Mouse (Mus musculus) kidney, postnatal 4 days (tissue): ENCODE data around the gene Tmem51.

Experiments used
- DNase-seq, 2 experiments: peaks; one replicate each; pipeline ENCODE4 v3.0.0; 2021; ENCODE audit warnings: mixed read lengths in 2 of 2

Tmem51 gene

DNA sequence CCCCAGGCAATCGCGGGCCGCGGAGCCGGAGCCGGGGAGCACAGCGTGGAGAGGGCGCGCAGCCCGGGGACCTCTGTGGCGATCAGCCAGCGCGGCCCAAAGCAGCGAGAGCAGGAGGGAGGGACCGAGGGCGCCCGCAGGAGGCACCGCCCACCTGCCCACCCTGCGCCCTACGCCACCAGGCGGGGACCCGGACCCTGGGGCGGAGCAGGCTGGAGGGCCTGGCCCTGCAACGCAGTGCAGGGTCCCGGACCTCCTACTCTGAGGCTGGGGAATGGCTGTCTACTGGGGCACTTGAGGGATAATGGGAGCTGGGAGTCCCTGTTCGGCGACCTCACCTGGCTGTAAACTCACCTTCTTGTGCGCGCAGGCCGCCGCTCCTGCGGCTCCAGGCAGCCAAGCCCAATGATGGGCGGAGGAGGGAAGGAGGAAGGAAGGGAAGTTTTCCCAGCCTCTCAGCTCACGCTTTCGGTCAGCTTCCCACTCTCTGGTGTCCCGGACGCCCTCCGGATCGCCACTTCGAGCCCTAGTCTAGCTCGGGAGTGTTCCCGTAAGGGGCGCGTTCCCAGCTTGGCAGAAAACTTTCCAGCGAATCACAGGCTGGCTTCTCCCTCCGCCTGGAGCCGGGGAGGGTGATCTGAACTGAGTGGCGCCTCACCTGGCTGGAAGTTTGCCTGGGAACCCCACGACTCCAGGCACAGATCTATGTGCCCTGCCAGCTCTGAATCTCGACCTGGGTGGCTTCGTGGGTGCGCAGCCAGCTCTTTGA, at the start of gene Tmem51:
Tmem51 (minus strand) TSS at position 174 of the 769 bp plus-strand sequence.
- DNase-seq: peak; percentile 78 to 89

DNA sequence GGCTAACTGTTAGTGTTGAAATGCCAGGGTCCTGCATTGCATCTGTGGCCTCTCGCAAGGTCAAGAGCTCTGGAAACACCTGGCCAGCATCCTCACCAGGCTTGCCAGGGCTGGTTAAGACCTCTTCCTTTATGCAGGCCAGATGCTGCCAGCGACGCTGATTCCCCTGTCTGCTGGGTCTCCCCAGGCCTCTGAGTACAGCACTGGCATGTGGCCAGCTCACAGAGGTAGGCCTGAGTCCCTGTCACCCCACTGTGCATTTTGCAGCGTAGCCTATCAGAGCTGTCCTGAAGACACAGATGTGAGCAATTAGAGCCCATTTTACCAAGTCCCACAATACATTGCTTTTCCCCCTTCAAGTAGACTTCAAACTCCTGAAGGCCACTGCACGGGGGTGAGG, 46.1 kb upstream of the Tmem51 start:
- DNase-seq: no peak

GRCm38 (mm10) chr4:142127275-142127788, 43.2 kb upstream of the Tmem51 start:
- no peak for DNase-seq

- DNase-seq: no peak
Observed at GRCm38 (mm10) chr4:142126641-142127274, 42.7 kb upstream of the Tmem51 start.

GRCm38 (mm10) chr4:142121164-142121563, 37.1 kb upstream of the Tmem51 start:
- no peak for DNase-seq

GRCm38 (mm10) chr4:142118522-142118921, 34.4 kb upstream of the Tmem51 start:
- no peak for DNase-seq

DNA sequence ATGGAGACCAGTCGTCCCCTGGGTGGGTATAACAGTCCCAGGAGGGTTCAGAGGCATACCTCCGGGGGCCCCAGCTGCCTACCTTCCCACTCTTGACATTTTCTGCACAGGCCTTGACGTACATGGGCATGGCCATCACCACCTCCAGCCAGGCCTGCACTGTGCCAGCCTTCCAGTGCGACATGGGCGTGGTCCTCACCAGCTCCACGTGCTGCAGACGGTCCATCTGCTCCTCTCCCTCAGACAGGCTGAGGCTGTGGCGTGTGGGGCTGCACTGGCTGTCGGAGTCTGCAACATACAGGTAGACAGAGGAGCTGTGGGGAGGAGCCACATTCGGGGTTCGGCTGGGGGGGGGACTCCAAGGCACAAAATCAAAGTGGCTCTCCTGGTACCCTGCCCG, 33.9 kb upstream of the Tmem51 start:
- no peak for DNase-seq

GRCm38 (mm10) chr4:142113306-142113705, 29.2 kb upstream of the Tmem51 start:
- peak; percentile 58 to 67 for DNase-seq

- DNase-seq: peak in 1 of 2 experiments; percentile 31
Observed at GRCm38 (mm10) chr4:142103081-142103671, 19.1 kb upstream of the Tmem51 start.

- peak; percentile 93 for DNase-seq
Observed at GRCm38 (mm10) chr4:142098303-142098702, 14.2 kb upstream of the Tmem51 start.

- peak; percentile 42 to 58 for DNase-seq
Observed at GRCm38 (mm10) chr4:142097871-142098270, 13.8 kb upstream of the Tmem51 start.

DNA sequence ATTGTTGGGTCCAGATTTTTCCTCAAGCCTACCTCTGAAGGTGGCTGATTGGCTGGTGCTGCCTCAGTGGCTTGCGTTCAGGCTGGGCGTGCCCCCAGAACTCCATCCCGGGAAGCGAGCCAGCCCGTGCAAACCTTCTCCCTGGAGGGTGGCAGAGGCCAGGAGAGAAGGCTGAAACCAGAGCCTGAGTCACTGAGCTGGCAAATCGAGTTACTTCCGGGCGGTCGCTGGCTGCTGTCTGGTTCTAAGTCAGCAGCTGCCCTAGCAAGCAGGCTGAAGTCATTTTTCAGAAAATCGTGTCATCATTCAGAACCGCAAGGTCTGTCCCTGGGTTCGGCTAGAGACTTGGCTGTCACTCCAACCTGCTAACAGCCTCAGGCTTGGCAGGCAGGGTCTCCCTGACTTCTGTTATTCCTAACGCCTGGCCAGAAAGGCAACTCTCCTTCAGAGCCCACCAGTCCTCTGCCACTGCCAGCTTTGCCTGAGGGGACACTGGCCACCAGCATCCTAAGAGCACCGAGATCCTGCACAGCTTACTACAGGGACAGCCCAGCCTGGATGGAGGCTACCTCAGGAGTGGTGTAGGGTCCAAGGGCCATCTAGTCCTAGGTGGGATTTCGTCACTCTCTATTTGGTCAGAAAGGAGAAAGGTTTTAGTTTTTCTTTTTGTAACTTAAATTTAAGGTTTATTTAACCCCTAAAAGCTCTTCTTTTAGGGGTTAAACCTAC, 11.6 kb upstream of the Tmem51 start:
- DNase-seq: peak; percentile 68 to 78

- DNase-seq: no peak
Observed at GRCm38 (mm10) chr4:142094386-142094785, 10.3 kb upstream of the Tmem51 start.

GRCm38 (mm10) chr4:142091100-142091499, 7.0 kb upstream of the Tmem51 start:
- DNase-seq: no peak

DNA sequence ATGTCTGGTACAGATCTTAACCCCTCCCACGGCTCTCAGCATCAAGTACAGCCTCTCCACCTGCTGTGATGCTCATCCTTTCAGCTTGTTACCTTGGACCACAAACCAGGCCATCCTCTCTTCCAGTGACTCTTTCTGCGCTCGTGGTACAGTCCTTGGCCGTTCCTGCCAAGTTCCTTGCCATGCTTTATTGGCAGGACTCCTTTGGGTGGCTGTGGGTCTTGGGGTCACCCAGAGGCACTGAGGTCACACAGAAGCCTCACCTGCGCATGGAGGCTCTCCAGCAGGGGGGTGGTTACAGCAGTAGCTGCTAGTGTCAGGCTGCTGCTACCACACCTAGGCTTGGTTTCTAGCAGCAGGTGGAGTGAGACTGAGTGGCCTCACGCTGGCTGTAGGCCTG, 5.9 kb upstream of the Tmem51 start:
- no peak for DNase-seq

- no peak for DNase-seq
Observed at GRCm38 (mm10) chr4:142088836-142089235, 4.7 kb upstream of the Tmem51 start.

DNA sequence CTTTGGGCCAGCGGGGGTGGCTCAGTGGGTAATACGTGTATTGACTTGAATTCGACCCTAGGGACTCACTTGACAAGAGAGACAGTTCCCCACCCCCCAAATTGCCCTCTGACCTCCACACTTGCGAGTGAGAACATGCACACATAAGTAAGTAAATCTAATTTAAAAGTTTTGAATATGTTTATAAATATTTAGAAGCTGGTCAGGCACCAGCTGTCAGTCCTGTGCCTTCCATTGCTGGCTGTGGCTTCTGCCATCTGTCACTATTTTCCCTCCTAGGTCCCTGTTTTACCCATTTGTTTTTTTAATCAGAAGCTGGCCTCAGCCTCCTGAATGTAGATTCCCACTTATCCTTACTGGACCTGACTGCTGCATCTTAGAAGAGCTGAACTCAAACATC, 4.3 kb upstream of the Tmem51 start:
- no peak for DNase-seq

GRCm38 (mm10) chr4:142084936-142085563, 946 bp upstream of the Tmem51 start:
- peak in 1 of 2 experiments; percentile 47 for DNase-seq

GRCm38 (mm10) chr4:142083762-142084130, 358 bp downstream of the Tmem51 start:
- DNase-seq: peak; percentile 85 to 91

DNA sequence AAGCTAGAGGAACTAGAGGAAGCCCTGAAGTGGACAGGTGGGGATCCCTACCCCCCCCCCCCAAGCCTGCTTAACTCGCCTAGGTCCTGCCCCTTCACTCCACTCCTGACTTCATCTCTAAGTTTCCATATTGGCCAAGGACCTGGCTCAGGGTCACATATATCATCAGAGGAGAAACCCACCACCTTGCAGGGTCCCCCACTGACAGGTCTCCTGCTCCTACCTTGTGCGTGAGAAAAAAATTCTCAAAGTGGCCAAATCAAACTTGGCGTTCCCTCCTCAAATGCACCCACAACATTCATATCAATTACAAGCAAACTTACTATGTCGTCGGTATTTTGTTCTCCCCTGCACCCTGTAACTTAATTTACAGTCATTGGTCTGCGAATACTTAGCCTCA, 911 bp downstream of the Tmem51 start:
- DNase-seq: no peak

DNA sequence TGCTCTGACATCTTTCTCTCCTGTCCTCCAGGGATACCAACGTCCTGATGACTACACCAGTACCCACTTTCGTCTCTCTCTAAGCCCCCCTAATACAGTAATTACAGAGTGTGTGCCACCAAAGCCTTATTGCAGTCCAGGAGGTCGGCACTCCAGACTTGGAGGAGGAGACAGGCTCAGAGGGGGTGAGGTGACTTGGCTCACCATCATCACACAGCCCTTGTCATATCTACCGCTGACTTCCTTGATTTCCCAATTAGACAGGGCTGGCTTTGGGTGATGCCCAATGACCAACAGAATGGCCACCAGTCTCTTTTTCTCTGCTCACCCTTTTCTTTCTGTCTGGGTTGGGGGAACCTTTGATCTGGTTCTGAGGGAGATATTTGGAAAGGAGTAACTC, 1.4 kb downstream of the Tmem51 start:
- no peak for DNase-seq

DNA sequence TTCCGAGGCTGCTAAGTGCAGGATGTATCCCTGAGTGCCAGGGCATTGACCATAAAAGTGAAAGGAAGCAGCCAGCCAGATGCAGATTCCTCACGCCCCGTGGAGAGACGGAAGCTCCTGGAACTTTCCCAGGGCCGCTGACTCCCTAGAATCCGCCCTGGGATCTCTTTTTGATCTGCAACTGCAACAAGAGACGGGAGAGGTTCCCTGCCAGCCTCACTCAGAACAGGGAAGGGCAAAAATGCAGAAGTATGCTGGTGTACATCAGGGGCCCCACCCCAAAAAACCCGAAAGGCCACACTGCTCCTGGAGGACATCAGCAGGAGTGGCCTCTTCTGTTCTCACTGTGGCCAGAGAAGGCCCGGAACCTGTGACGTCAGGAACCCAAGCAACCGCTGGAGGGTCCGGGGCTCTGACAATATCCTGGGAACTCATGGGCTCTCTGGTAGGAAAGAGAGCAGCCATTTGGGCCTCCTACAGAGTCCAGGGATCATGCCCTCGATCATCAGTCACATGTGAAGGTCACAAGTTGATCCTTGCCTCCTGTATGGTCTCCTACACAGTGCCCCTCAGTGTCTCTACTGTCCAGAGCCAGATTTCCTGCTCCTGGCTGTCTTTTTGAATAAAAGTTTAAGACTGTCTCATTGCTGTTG, 2.3 kb downstream of the Tmem51 start:
- peak; percentile 65 to 76 for DNase-seq
